Mouse (Mus musculus) small intestine, adult 2 months (tissue): ENCODE results near the gene Rps6ka4.

Experiments
- CTCF ChIP-seq: fragments of 200-500 bp; IDR thresholded peaks from 2 replicates; pipeline ENCODE4 v1.5.1; 2012; ENCODE audit warnings: low read depth, mild to moderate bottlenecking, control low read depth, inconsistent platforms, low read length, moderate library complexity, mixed read lengths; ENCODE audit not compliant: insufficient replicate concordance, insufficient read length; ENCODE audit errors: extremely low read depth
- POLR2A ChIP-seq: fragments of 200-500 bp; IDR thresholded peaks from 2 replicates; pipeline ENCODE4 v1.6.1; 2012; ENCODE audit warnings: low read depth, mild to moderate bottlenecking, control low read depth, inconsistent platforms, low read length, moderate library complexity

- TF ChIP-seq CTCF (no peak), POLR2A (no peak)
Measured at GRCm38 (mm10) chr19:6859032-6859651, 18.7 kb upstream of the Rps6ka4 start.
